Mouse (Mus musculus): ENCODE data around the gene Adrm1.

GRCm38 (mm10) chr2:180187362-180187761 is 16.1 kb downstream of the Adrm1 start:
- no peak for TF ChIP-seq CTCF (IDR thresholded peaks at IDR 0.05; ENCODE audit: extremely low read depth, insufficient read depth, low read length)
- TF ChIP-seq POLR2A (IDR thresholded peaks at IDR 0.05; ENCODE audit: extremely low read depth, insufficient read depth, low read length) = no peak; the same call in 1 of the 2 replicates
